Mouse (Mus musculus) gonadal fat pad, adult 2 months (tissue): Measurements from ENCODE around the gene Sugp2. TPM values are rescaled to one million over a fixed set of nuclear protein-coding genes. Genes with fewer than 3 reads are reported as not detected.
A peak's percentile ranks its signal among the peaks of the same experiment; 100 is the strongest.

Source experiments
- DNase-seq: peaks from one replicate; pipeline ENCODE4 v3.0.0-alpha.2; 2012; ENCODE audit warnings: low read depth
- polyA plus RNA-seq: library from polyadenylated mRNA; depleted of rRNA; stranded (reverse); fragments of >200 nt; gene quantifications from 2 replicates; pipeline ENCODE4 v1.2.3, GENCODE M21; 2012

Sugp2 gene
- polyA plus RNA-seq, 1 experiment, result 42.5 TPM

GRCm38 (mm10) chr8:70282603-70283135 is 48.6 kb downstream of the Sugp2 start, which contains the start of gene Homer3:
Gene Homer3 (plus strand): TSS chr8:70282827.
- DNase-seq, result no peak

GRCm38 (mm10) chr8:70283136-70284077 is 49.4 kb downstream of the Sugp2 start:
- DNase-seq, result no peak

GRCm38 (mm10) chr8:70284421-70284820 is 50.4 kb downstream of the Sugp2 start:
- no peak for DNase-seq

- no peak for DNase-seq
These were observed 51.3 kb downstream of the Sugp2 start for GRCm38 (mm10) chr8:70285304-70285703.

GRCm38 (mm10) chr8:70286737-70287136 is 52.7 kb downstream of the Sugp2 start:
- no peak for DNase-seq

GRCm38 (mm10) chr8:70293988-70294405 is 60.0 kb downstream of the Sugp2 start:
- no peak for DNase-seq

GRCm38 (mm10) chr8:70300881-70301280 is 66.9 kb downstream of the Sugp2 start:
- DNase-seq, result no peak

- DNase-seq, result peak; percentile 77
These were observed 68.4 kb downstream of the Sugp2 start, which contains the start of the genes Ddx49 and Cope for GRCm38 (mm10) chr8:70302358-70302890. Gene Ddx49 (minus strand): TSS chr8:70302489. Gene Cope (plus strand): TSS chr8:70302518.

GRCm38 (mm10) chr8:70302901-70303300 is 68.9 kb downstream of the Sugp2 start:
- DNase-seq, result no peak

- no peak for DNase-seq
These were observed 75.3 kb downstream of the Sugp2 start for GRCm38 (mm10) chr8:70309311-70309710.

- no peak for DNase-seq
These were observed 79.4 kb downstream of the Sugp2 start for GRCm38 (mm10) chr8:70313399-70313798.

GRCm38 (mm10) chr8:70315624-70316510 is 81.8 kb downstream of the Sugp2 start, which contains the start of gene Cers1:
Gene Cers1 (plus strand): TSS chr8:70315775.
- DNase-seq, result no peak

- DNase-seq, result no peak
These were observed 82.8 kb downstream of the Sugp2 start for GRCm38 (mm10) chr8:70316511-70317504.

GRCm38 (mm10) chr8:70317872-70318271 is 83.8 kb downstream of the Sugp2 start:
- DNase-seq, result no peak

- DNase-seq, result no peak
These were observed 89.7 kb downstream of the Sugp2 start for GRCm38 (mm10) chr8:70323716-70324115.

- DNase-seq, result no peak
These were observed 93.5 kb downstream of the Sugp2 start for GRCm38 (mm10) chr8:70327512-70327911.

GRCm38 (mm10) chr8:70329124-70329834 is 95.3 kb downstream of the Sugp2 start, which contains the start of gene Gdf1:
Gene Gdf1 (plus strand): TSS chr8:70329817.
- DNase-seq, result no peak
